In the genomic region with DNA sequence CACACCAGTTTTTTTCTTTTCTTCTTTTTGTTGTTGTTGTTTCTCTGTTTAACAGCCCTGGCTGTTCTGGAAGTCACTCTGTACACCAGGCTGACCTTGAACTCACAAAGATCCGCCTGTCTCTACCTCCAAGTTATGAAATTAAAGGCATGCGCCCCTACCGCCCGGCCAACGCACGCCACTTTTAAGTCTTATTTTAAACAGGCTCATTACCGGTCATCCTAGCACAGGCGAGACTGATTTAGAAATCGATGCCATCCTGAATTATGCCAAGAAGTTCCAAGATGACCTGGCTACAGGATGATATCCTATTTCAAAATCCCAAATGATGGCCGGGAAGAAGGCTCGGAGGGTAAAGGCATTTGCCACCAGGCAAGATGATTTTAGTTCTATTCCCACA, we compare ENCODE assay signal across 8 mouse cellular contexts. TPM values are rescaled to one million over a fixed set of nuclear protein-coding genes. Genes with fewer than 3 reads are reported as not detected.
DNase-seq lines count a peak whose midpoint lies in the region; ATAC-seq and TF ChIP-seq lines count a peak whose summit lies in the region.

A gene (plus strand): TSS at position 33 of the 400 bp plus-strand sequence.

- ATAC-seq in kidney, embryonic 16.5 days (ENCODE audit: low FRiP score, low TSS enrichment): no peak
- ATAC-seq in hindbrain, postnatal 0 days: no peak
- peak; percentile 19; the same call in 1 of the 2 replicates for ATAC-seq in liver, embryonic 15.5 days (ENCODE audit: insufficient read depth)
- ATAC-seq in neural tube, embryonic 14.5 days (ENCODE audit: low read depth): no peak

- peaks cover 29% of the 10 kb centered on the region for H3K36me3 ChIP-seq in kidney, embryonic 16.5 days (ENCODE audit: insufficient read depth, low read length)
- peaks cover 9% of the 10 kb centered on the region; the same call in 1 of the 2 replicates for H3K36me3 ChIP-seq in hindbrain, postnatal 0 days (ENCODE audit: insufficient read depth, low read length)
- H3K36me3 ChIP-seq in liver, embryonic 15.5 days (replicated peaks): peaks cover 32% of the 10 kb centered on the region
- peaks cover 24% of the 10 kb centered on the region for H3K36me3 ChIP-seq in neural tube, embryonic 14.5 days (ENCODE audit: control insufficient read depth, insufficient read depth, low read length)

- peaks cover 16% of the 10 kb centered on the region for H3K4me1 ChIP-seq in kidney, embryonic 16.5 days (ENCODE audit: insufficient read depth, low read length)
- no peaks in the 10 kb centered on the region; the same call in 1 of the 2 replicates for H3K4me1 ChIP-seq in bone marrow, adult 2 months (ENCODE audit: control insufficient read depth, insufficient read depth, low read length)
- 0 out of 2 replicates have a peak, but pooled peaks cover 12% of the 10 kb centered on the region for H3K4me1 ChIP-seq in hindbrain, postnatal 0 days (ENCODE audit: insufficient read depth, low read length)
- H3K4me1 ChIP-seq in liver, embryonic 15.5 days (replicated peaks): peaks cover 62% of the 10 kb centered on the region
- H3K4me1 ChIP-seq in neural tube, embryonic 14.5 days (ENCODE audit: control insufficient read depth, insufficient read depth, low read length): peaks cover 13% of the 10 kb centered on the region

- no peaks in the 10 kb centered on the region for H3K9me3 ChIP-seq in kidney, embryonic 16.5 days (ENCODE audit: low read length)
- H3K9me3 ChIP-seq in hindbrain, postnatal 0 days (ENCODE audit: low read length): no peaks in the 10 kb centered on the region
- no peaks in the 10 kb centered on the region for H3K9me3 ChIP-seq in liver, embryonic 15.5 days (replicated peaks)
- no peaks in the 10 kb centered on the region for H3K9me3 ChIP-seq in neural tube, embryonic 14.5 days (ENCODE audit: control insufficient read depth, low read length)

- H3K4me2 ChIP-seq in kidney, embryonic 16.5 days (replicated peaks; ENCODE audit: low read depth, low read length): peak within 1 kb of the TSS; percentile 62
- H3K4me2 ChIP-seq in hindbrain, postnatal 0 days (ENCODE audit: low read depth, low read length): peak within 1 kb of the TSS; percentile 81
- H3K4me2 ChIP-seq in liver, embryonic 15.5 days: peak within 1 kb of the TSS; percentile 85
- H3K4me2 ChIP-seq in neural tube, embryonic 14.5 days (ENCODE audit: low read depth, low read length): peak within 1 kb of the TSS; percentile 51

- peak within 1 kb of the TSS; percentile 85 for H3K4me3 ChIP-seq in kidney, embryonic 16.5 days (ENCODE audit: low read length)
- H3K4me3 ChIP-seq in bone marrow, adult 2 months (replicated peaks; ENCODE audit: control insufficient read depth, low read depth, low read length): peak within 1 kb of the TSS; percentile 100
- peak within 1 kb of the TSS; percentile 93 for H3K4me3 ChIP-seq in hindbrain, postnatal 0 days (ENCODE audit: low read length)
- peak within 1 kb of the TSS; percentile 92 for H3K4me3 ChIP-seq in liver, embryonic 15.5 days (replicated peaks)
- H3K4me3 ChIP-seq in neural tube, embryonic 14.5 days (ENCODE audit: low read depth, low read length): peak within 1 kb of the TSS; percentile 77

- no peak for DNase-seq in kidney, adult 9 months
- no peak for DNase-seq in gastrocnemius, postnatal 14 days
- no peak for DNase-seq in hindbrain, postnatal 0 days (ENCODE audit: low spot score)
- no peak for DNase-seq in frontal cortex, postnatal 25 days (ENCODE audit: low spot score in 2 of 2)

- H3K27ac ChIP-seq in kidney, embryonic 16.5 days (ENCODE audit: low read length): peak within 1 kb of the TSS; percentile 88
- H3K27ac ChIP-seq in bone marrow, adult 2 months (ENCODE audit: control insufficient read depth, insufficient read depth, low read depth, low read length, poor library complexity): peak within 1 kb of the TSS; percentile 88
- H3K27ac ChIP-seq in hindbrain, postnatal 0 days: peak within 1 kb of the TSS; percentile 98
- peak within 1 kb of the TSS; percentile 95 for H3K27ac ChIP-seq in liver, embryonic 15.5 days (replicated peaks)
- H3K27ac ChIP-seq in neural tube, embryonic 14.5 days (ENCODE audit: low read depth, low read length): peak within 1 kb of the TSS; percentile 90

- peak within 1 kb of the TSS; percentile 100 for H3K9ac ChIP-seq in kidney, embryonic 16.5 days (replicated peaks; ENCODE audit: low read length)
- H3K9ac ChIP-seq in hindbrain, postnatal 0 days (replicated peaks; ENCODE audit: low read length): peak within 1 kb of the TSS; percentile 95
- H3K9ac ChIP-seq in liver, embryonic 15.5 days: peak within 1 kb of the TSS; percentile 97
- H3K9ac ChIP-seq in neural tube, embryonic 14.5 days (replicated peaks; ENCODE audit: low read depth, low read length): peak within 1 kb of the TSS; percentile 85

- WGBS in kidney, embryonic 16.5 days: 85% methylated on average over 11 of the region's 11 CpGs
- 10% methylated on average over 11 of the region's 11 CpGs for WGBS in bone marrow, adult 2 months
- 82% methylated on average over 11 of the region's 11 CpGs for WGBS in hindbrain, postnatal 0 days
- WGBS in liver, embryonic 15.5 days (ENCODE audit: insufficient replicate concordance): 39% methylated on average over 11 of the region's 11 CpGs
- WGBS in neural tube, embryonic 14.5 days: 88% methylated on average over 11 of the region's 11 CpGs

- intact Hi-C loops in gastrocnemius, postnatal 14 days (cut with DNase I; ENCODE audit: low total_unique reads): no loop called here

- peak; percentile 60 for TF ChIP-seq CTCF in bone marrow, adult 2 months (IDR thresholded peaks at IDR 0.05; ENCODE audit: control insufficient read depth, insufficient read depth, low read length)
- no peak for TF ChIP-seq CTCF in hindbrain, postnatal 0 days (IDR thresholded peaks at IDR 0.05; ENCODE audit: low read depth)

- no peak for TF ChIP-seq POLR2A in bone marrow, adult 2 months (IDR thresholded peaks at IDR 0.05; ENCODE audit: borderline replicate concordance, control insufficient read depth, low read depth, low read length)

- no peaks in the 10 kb centered on the region for H3K27me3 ChIP-seq in kidney, embryonic 16.5 days (ENCODE audit: insufficient read depth, low read length)
- no peaks in the 10 kb centered on the region for H3K27me3 ChIP-seq in hindbrain, postnatal 0 days (ENCODE audit: insufficient read depth, low read length)
- H3K27me3 ChIP-seq in liver, embryonic 15.5 days: no peaks in the 10 kb centered on the region
- no peaks in the 10 kb centered on the region for H3K27me3 ChIP-seq in neural tube, embryonic 14.5 days (ENCODE audit: control insufficient read depth, insufficient read depth, low read length)

RNA-seq across cellular contexts. Expression of the gene that starts here (rescaled TPM):
- polyA plus RNA-seq in kidney, embryonic 16.5 days (2015; fragmentation: Nextera tagmentation; extraction: Ambion mirVana): 49.7 and 51.6 TPM in 2 replicates
- 9.2 and 20.5 TPM in 2 replicates for polyA plus RNA-seq in bone marrow, adult 2 months (2011; ENCODE audit: insufficient read depth, insufficient read length, low replicate concordance, missing spikeins)
- 10 to 100 TPM; 28.4 to 28.8 TPM for total RNA-seq in gastrocnemius, postnatal 14 days (2021)
- 33.0 and 34.1 TPM in 2 replicates for total RNA-seq in hindbrain, postnatal 0 days (2014; rRNA removed)
- polyA plus RNA-seq in hindbrain, postnatal 0 days (2015; fragmentation: Nextera tagmentation; extraction: Ambion mirVana): 43.4 and 45.3 TPM in 2 replicates
- polyA plus RNA-seq in liver, embryonic 15.5 days (2015; fragmentation: Nextera tagmentation; extraction: Ambion mirVana): 42.4 and 44.9 TPM in 2 replicates
- 33.1 and 39.8 TPM in 2 replicates for polyA plus RNA-seq in neural tube, embryonic 14.5 days (2014; fragmentation: Nextera tagmentation; extraction: Ambion mirVana)
